Mouse (Mus musculus) heart, postnatal 10 days (tissue): ENCODE measurements at regions not wholly inside any gene's neighbourhood (a gene's known extent, or its start where the extent isn't known, plus 50 kb on each side); places are given as distances from the start of the nearest gene placed in this dataset.

Experiments used
- DNase-seq, 2 experiments: peaks; one replicate each; pipeline ENCODE4 v3.0.0; 2021
- intact Hi-C: fragments of 180-260 bp; cut with DNase I; formaldehyde crosslinking; loops from one replicate; pipeline ENCODE4 v1.15.1; 2025

DNA sequence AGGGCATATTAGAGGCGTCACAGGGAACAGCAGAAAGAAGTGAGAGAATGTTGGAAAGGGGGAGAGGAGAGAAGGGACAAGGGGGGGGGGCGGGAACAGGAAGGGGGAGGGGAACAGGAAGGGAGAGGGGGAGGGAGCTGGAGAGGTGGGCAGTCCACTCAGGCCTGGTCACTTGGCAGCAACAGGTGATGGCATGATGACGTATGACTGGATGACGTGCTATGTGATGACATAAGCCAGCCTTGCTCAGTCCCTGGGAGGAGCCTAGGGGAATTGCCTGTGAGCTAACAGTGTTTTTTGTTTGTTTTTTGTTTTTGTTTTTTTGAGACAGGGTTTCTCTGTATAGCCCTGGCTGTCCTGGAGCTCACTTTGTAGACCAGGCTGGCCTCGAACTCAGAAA is 80.6 kb downstream of the Sik1 start:
- no peak for DNase-seq
- intact Hi-C loops = no loop called here

DNA sequence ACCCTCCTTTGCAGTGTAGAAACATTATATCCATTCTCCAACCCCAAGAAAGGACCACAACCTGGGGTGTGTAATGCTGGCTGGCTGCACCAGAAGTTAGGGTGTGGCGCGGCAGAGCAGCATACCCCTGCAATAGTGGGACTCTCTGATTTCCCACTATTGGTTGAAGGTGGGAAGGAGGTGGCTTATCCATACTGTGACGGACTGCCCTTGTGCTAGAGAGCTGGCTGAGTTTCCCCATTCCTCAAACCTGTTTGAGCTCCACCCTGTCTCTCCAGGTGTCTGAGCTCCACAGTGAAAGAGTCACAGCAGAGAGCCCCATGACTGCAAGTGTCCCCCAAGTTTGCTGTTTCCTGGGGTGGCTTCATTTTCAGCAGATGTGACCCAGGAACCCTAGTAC is 79.6 kb downstream of the Sik1 start:
- intact Hi-C loops = no loop called here
- DNase-seq = no peak

DNA sequence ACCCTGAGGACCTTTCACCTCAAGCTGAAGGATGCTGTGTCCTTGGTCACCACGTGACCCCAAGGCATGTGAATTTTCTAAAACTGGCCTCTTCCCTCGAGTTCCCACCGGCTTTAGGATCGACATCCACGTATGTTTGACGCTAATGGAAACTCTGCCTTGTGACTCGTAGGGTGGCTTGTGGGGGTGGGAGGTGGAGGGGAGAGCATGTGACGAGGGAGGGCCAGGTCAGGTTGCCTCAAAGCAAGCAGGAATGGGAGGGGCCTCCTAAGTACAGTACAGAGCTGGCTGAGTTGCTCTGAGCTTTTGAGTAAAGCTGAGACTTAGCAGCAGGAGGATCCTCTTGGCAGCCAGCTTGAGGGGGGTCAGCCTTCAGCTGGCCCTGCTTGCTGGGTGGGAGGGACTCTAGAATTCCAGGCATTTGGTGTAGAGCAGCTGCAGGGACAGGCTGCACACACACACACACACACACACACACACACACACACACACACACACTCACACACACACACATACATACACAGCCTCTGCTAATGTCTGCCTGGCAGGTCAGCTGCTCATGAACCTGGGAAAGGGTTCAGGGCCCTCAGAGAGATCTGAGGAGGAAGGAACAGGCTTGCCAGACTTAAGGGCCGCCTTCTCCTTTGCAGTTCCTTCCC is 78.5 kb downstream of the Sik1 start:
- DNase-seq = peak; percentile 62 to 68
- intact Hi-C loops = no loop called here

DNA sequence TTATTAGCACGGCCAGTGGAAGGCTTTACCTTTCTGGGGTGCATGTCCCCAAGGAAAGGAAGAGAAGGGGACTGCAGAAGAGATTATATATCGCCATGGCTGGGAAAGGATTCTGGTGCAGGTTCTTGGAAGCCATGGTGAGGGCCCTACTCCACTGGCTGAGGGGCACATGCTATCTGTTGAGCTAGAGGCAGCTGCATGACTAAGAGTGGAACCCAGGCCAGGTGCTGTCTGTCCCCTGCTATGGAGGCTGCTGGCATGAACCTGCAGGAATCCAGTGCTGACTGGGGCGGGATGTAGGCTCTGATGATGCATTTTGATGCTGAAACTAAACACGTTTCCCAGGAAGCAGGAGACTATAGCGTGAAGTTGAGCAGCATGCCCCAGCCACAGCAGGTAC is 77.9 kb downstream of the Sik1 start:
- no peak for DNase-seq
- intact Hi-C loops = no loop called here

DNA sequence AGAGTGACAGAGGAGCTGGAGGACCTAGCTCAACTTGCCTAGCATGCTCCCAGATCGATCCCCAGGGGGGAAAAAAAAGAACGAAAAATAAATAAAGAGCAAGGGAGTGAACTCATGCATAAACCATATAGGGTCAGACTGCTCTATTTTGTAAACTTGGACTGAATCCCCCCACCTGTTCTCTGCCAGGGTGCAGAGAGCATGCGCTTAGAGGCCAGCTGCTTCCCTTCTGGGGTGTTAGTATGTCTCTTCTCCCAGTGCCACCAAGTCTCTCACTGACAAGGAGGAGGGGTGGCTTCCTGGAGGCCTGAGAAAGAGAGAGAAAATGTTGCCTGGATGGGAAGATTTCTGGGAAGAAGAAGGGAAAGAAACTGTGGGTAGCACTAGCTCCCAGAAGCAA is 76.1 kb downstream of the Sik1 start:
- intact Hi-C loops = no loop called here
- no peak for DNase-seq

DNA sequence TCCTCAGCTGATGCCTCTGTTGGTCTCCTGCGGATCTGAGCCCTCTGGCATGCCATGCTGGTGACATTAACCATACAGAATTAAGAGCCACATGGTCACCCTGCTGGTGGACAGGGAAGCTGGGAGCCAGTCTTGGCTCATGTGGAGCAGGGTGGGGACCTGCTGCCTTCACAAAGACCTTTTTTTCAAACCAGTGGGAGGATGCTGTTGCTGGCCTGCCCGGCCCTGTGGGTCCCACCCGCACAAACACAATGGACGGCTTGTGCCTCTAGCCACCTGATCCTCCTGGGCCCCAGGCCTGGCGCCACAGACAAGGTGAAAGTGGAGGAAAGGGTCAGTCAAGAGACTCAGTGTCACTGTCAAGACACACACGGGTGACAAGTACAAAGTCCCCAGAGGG is 73.4 kb downstream of the Sik1 start:
- no peak for DNase-seq
- intact Hi-C loops = no loop called here

DNA sequence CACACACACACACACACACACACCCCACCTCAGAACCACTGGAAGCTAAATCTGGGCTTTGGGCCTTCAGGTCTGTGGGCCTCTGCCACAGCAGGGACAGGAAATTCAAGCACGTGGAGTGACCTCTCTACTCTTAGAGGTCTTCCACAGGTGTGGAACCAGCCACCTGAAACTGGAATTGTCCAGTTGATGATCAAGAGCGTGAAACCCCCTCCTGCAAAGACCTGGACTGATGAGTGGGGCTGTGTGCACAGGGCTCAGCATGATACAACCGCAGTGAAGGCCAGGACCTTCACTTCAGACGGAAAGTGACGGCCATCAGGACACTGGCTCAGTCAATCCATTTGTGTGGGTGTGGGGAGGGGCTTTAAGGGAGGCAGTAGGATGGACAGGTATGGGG is 72.5 kb downstream of the Sik1 start:
- intact Hi-C loops = no loop called here
- DNase-seq = no peak

DNA sequence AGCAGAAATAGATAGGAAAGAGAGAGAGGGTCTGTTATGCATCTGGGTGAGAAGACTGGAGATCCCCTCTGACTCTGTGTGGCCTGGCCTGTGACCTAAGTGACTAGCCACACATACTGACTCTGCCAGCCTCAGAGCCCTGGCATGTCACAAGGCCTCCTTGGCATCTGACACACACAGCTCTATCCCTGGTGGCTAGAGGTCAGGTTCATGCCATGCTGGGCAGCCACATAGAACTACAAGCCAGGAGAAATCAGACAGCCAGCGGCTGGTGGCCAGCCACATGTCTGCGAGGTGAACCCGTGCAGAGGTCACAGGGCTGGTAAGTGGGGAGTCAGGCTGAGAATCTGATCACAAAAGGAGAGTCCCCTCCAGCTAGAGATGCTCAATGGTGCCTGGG is 67.3 kb downstream of the Sik1 start:
- intact Hi-C loops = no loop called here
- peak; percentile 58 to 66 for DNase-seq

DNA sequence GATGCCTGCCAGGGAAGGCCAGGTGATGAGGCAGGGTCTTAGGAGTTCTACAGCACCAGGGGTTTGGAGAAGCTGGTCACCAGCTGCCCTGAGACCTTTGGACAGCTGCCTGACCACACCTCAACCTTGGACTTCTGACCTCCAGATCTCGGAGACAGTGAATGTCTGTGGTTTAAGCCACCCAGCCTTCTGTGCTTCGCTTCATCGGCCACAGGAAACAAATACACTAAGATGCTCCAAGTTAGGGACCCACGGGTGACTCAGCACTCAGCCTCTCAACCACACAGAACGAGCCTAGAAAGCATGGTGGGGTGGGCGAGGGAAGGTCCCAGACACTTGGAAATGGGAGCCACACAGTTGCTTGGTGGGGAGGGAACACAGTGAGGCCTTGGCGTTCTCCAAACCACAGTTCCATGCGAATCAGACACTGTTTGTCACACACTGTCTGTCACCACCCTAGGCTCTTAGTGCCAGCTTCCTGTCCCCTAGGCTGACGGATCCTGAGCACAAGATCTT is 66.5 kb downstream of the Sik1 start:
- intact Hi-C loops = no loop called here

DNA sequence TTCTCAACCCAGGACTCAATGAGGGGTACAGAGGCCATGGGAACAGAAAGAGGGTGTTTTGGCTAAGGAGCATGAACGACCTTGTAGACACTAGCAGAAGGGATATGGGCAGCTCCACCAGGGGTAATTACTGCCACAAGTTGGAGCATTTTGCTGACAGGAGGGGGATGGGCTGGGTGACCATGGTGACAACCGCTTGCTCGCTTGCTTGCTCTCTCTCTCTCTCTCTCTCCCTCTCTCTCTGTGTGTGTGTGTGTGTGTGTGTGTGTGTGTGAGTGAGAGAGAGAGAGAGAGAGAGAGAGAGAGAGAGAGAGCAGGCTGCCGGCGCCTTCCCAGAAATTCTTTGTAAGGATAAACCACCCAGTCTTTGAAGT is 65.7 kb downstream of the Sik1 start:
- DNase-seq = peak; percentile 43 to 68
- intact Hi-C loops = loop anchor here (2.0 kb wide), 1 partner anchor 65 kb away; the partner anchor contains the start of gene Sik1

More for the DNA sequence above, 66.5 kb downstream of the Sik1 start:
- DNase-seq = no peak

DNA sequence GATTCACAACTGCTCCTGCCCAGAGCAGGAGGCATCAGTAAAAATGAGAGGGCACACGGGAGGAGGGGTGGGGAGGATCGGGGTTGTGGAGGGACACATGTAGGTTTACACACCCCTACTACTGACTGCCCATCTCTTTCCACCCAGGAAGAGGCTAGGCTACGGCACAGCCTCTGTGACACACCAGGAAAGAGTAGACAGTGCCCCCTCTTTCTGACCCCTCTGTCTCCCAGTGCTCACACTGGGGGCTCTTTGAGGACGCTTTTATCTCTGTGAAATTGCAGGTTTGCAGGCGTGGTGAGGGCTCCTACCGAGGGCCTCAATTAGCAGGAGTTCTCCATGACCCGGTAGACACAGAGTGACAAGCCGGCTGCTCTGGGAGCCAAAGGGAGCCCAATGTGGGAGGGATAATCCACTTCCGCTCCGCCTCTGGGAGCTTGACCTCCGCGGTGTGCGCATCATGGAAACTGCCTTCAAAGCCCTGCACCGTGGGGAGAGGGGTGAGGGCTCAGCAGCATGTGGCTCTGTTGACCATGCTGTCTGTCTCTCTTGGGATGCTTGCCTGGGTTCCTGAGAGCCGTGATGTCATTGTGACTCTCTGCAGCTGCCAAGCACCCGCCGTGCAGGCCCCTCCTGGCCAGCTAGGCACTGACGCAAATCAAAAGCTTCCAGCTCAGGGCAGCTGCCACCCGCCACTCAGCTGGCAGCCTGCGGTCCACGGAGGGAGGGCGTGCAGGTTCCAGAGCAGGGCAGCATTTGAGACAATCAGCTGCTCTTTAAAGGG is 65.1 kb downstream of the Sik1 start:
- DNase-seq = peak; percentile 81 to 89
- intact Hi-C loops = loop anchor here (2.0 kb wide), 1 partner anchor 64 kb away; the partner anchor contains the start of gene Sik1

- intact Hi-C loops = loop anchor here (2.0 kb wide), 1 partner anchor 63 kb away; the partner anchor contains the start of gene Sik1
- no peak for DNase-seq
Observed at GRCm38 (mm10) chr17:31791656-31792055, 63.9 kb downstream of the Sik1 start.

GRCm38 (mm10) chr17:31793040-31793439 is 62.6 kb downstream of the Sik1 start:
- intact Hi-C loops = no loop called here
- no peak for DNase-seq

- intact Hi-C loops = no loop called here
- peak; percentile 48 to 55 for DNase-seq
Observed at GRCm38 (mm10) chr17:31793521-31793920, 62.1 kb downstream of the Sik1 start.

DNA sequence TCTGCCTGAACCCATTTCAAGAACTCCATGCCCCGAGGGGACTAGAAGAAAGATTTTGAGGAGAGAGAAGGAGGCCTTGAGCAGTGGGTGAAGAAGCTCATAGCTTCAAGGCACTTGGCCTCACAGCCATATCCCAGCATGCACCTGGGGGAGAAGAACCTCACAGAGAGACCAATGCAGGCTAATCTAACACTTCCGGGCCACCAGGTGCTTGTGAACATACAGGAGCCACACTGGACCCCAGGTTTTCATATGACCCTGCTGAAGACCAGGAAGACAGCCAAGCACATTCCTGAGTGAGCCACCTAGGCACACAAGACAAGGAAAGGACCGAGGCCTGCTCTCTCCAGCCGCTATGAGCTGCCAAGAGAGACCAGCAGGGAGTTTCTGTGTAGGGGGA is 61.6 kb downstream of the Sik1 start:
- intact Hi-C loops = loop anchor here (2.0 kb wide), 1 partner anchor 29 kb away; no protein-coding TSS in a partner anchor
- DNase-seq = no peak
